Mouse (Mus musculus) T-cell, adult 66 days (primary cell): ENCODE data around the gene Kcnq2. TPM values are rescaled to one million over a fixed set of nuclear protein-coding genes. Genes with fewer than 3 reads are reported as not detected.

Experiments used
- total RNA-seq, 2 experiments: library from RNA; stranded (reverse); gene quantifications; 3 replicates in 1 of 2; 4 replicates in 1 of 2; pipeline ENCODE4 v1.2.4; 2023

Kcnq2 gene
- not detected for total RNA-seq

DNA sequence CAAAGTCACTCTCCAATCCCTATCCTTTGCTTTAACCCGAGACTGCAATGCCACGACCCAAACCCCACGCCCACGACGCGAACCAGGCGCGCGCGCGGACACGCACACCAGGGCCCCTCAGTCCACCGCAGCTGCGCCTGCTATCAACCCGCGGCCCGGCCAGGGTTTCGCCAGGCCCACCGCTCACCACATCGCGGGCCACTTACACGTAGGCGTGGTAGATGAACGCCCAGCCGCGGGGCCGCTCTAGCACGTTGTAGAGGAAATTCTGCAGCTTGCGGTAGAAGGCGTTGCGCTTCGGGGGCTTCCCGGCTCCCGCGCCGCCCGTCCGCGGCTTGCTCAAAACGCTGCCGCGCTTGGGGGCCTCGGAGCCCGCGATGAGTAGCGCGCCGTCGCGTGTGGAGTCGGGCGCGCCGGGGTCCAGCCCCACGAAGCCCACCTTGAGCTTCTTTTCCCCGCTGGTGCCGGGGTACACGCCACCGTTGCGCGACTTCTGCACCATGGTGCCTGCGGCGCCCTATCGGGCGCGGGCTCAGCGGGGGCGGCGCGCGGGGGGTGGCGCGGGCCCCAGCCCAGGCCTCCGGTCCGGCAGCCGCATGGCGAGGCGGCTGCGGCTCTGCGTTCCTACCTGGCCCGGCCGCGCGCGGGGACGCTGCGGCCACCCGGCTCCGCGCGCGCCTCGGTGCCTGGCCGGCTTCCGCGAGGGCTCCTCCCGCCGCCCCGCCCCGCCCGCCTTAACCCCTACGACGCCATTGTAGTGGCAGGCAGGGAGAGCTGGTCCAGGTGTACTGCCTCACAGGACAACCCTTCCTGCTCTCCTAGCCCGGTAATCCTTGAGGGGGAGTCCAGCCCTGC lies at the start of gene Kcnq2:
TSS of gene Kcnq2 (minus strand) at position 710 of the 855 bp plus-strand sequence.

DNA sequence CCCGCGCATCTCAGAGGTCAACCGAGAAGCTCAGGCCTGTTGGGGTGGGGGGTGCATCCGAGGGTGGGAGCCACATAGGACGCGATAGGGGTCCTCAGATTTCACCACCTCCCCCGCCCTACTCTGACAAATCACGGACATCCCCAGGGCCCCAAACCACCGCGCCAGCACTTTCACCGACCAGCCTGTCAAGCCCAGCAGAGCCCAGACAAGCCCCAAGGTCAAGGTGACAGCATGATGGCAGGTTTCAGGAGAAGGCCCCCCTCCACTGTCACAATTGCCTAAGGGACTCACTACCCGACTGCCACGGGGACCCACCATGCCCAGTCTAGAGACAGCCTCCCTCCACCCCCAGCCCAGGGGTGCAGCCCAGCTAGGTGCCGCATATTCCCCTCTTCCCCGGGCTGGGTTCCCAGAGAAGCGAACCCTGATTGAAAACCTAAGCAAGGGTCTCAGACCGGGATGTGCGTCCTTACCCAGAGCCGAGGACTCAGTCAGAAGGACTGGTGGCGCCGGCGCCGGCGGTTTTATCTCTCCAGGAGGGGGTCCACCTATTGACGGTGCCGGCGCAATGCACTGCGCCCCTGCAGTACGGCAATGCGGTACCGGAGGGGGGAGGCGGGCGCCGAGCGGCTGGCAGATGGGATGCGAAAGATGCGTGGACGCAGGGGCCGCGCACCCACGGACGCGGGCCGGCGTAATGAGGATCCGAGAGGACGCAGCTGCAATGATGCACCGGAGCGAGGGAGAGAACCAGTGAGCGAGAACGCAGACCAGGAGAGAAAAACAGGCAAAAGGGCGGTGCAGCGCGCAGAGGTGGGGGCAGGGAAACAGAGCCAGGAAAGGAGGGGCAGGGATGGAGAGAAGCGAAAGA lies 21.4 kb upstream of the Kcnq2 start, which contains the start of gene Eef1a2:
TSS of gene Eef1a2 (minus strand) at position 767 of the 874 bp plus-strand sequence.

DNA sequence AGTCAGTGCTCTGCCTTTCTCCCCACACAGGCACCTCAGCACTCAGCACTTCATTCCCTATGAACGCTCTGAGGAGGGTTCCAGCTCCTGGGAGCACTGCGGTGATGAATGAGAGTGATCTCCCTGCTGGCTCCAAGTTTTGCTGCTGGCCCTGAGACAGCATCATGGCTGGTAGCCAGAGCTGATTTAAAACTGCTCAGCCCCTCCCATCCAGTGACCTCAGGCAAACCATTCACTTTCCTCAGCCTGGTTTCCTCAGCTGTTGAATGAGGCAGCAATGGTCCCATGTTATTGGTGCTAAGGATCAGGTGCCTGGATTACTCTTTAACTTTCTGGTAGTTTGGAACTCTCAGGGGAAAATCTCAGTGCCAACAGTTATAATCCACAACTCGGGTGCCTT lies 91.7 kb downstream of the Kcnq2 start, which contains the start of gene Chrna4:
TSS of gene Chrna4 (minus strand) at position 110 of the 400 bp plus-strand sequence.

Other genes with a start within 250 kb of the Kcnq2 start
- gene Ythdf1, start 214.4 kb downstream of the Kcnq2 start, total RNA-seq, result 10 to 100 TPM; 88.6 to 93.8 TPM
- not detected for gene Birc7, start 206.3 kb downstream of the Kcnq2 start, total RNA-seq
- gene Nkain4, start 180.6 kb downstream of the Kcnq2 start, total RNA-seq, result not detected
- 10 to 100 TPM; 74.9 to 81.4 TPM for gene Arfgap1, start 168.1 kb downstream of the Kcnq2 start, total RNA-seq
- 1 to 10 TPM; 2.1 to 4.0 TPM for gene Col20a1, start 148.8 kb downstream of the Kcnq2 start, total RNA-seq
- gene Chrna4, start 91.8 kb downstream of the Kcnq2 start, total RNA-seq, result not detected
- gene Eef1a2, start 21.7 kb upstream of the Kcnq2 start, total RNA-seq, result not detected
- 100 to 1,000 TPM in 1 of 2 experiments, 10 to 100 TPM in 1; 85.3 to 108 TPM for gene Ppdpf, start 51.9 kb upstream of the Kcnq2 start, total RNA-seq
- not detected for gene Ptk6, start 67.5 kb upstream of the Kcnq2 start, total RNA-seq
- gene Srms, start 77.9 kb upstream of the Kcnq2 start, total RNA-seq, result under 1 TPM; 0.29 to 0.80 TPM
- under 1 TPM in 1 of 2 experiments, not detected in 1; 0.83 TPM for gene Fndc11, start 84.7 kb upstream of the Kcnq2 start, total RNA-seq
- 100 to 1,000 TPM; 148 to 165 TPM for gene Helz2, start 106.7 kb upstream of the Kcnq2 start, total RNA-seq
- 10 to 100 TPM; 39.1 to 40.4 TPM for gene Gmeb2, start 152.7 kb upstream of the Kcnq2 start, total RNA-seq
- gene Stmn3, start 179.2 kb upstream of the Kcnq2 start, total RNA-seq, result not detected
- gene Rtel1, start 184.4 kb upstream of the Kcnq2 start, total RNA-seq, result 100 to 1,000 TPM; 126 to 141 TPM
- gene Zgpat, start 229.6 kb upstream of the Kcnq2 start, total RNA-seq, result 100 to 1,000 TPM; 126 to 143 TPM
- gene Arfrp1, start 230.1 kb upstream of the Kcnq2 start, total RNA-seq, result 100 to 1,000 TPM in 1 of 2 experiments, 10 to 100 TPM in 1; 95.6 to 110 TPM
- 100 to 1,000 TPM; 260 to 278 TPM for gene Lime1, start 244.8 kb upstream of the Kcnq2 start, total RNA-seq